Mouse (Mus musculus) lung, postnatal 4 days (tissue): ENCODE results near the gene Urb2.
"Not testable (repeated sequence)": the region's sequence is repeated elsewhere in the genome, so short reads cannot be mapped to it uniquely, and the experiment has no call there.

Source experiments
- DNase-seq, 2 experiments: peaks; one replicate each; pipeline ENCODE4 v3.0.0; 2021

Gene Urb2

GRCm38 (mm10) chr8:124014751-124015150 is 6.6 kb upstream of the Urb2 start:
- no peak for DNase-seq

GRCm38 (mm10) chr8:124019782-124020181 is 1.5 kb upstream of the Urb2 start:
- DNase-seq, result peak in 1 of 2 experiments; percentile 9

GRCm38 (mm10) chr8:124020439-124021236 is 670 bp upstream of the Urb2 start:
- peak in 1 of 2 experiments; percentile 88 for DNase-seq

- not testable (repeated sequence) for DNase-seq
Observed at GRCm38 (mm10) chr8:124026265-124026664, 5.0 kb downstream of the Urb2 start.

- no peak for DNase-seq
Observed at GRCm38 (mm10) chr8:124027831-124028230, 6.5 kb downstream of the Urb2 start.

- DNase-seq, result no peak
Observed at GRCm38 (mm10) chr8:124033400-124033799, 12.1 kb downstream of the Urb2 start.

- no peak for DNase-seq
Observed at GRCm38 (mm10) chr8:124038121-124038520, 16.8 kb downstream of the Urb2 start.

GRCm38 (mm10) chr8:124039351-124039750 is 18.0 kb downstream of the Urb2 start:
- no peak for DNase-seq

- no peak for DNase-seq
Observed at GRCm38 (mm10) chr8:124042201-124042600, 20.9 kb downstream of the Urb2 start.

- no peak for DNase-seq
Observed at GRCm38 (mm10) chr8:124044421-124044820, 23.1 kb downstream of the Urb2 start.

GRCm38 (mm10) chr8:124044931-124045330 is 23.6 kb downstream of the Urb2 start:
- no peak for DNase-seq

GRCm38 (mm10) chr8:124045856-124046255 is 24.5 kb downstream of the Urb2 start:
- DNase-seq, result no peak

GRCm38 (mm10) chr8:124052110-124052509 is 30.8 kb downstream of the Urb2 start:
- DNase-seq, result peak; percentile 65 to 79

GRCm38 (mm10) chr8:124052568-124052967 is 31.3 kb downstream of the Urb2 start:
- DNase-seq, result no peak

GRCm38 (mm10) chr8:124056832-124057655 is 35.7 kb downstream of the Urb2 start:
- no peak for DNase-seq

GRCm38 (mm10) chr8:124066325-124067058 is 45.2 kb downstream of the Urb2 start:
- peak; percentile 48 to 50 for DNase-seq

GRCm38 (mm10) chr8:124067059-124067750 is 45.9 kb downstream of the Urb2 start:
- DNase-seq, result no peak

- DNase-seq, result peak; percentile 60 to 84
Observed at GRCm38 (mm10) chr8:124070363-124071324, 49.3 kb downstream of the Urb2 start.

- no peak for DNase-seq
Observed at GRCm38 (mm10) chr8:124075977-124076376, 54.7 kb downstream of the Urb2 start.

- DNase-seq, result no peak
Observed at GRCm38 (mm10) chr8:124076416-124076815, 55.1 kb downstream of the Urb2 start.

GRCm38 (mm10) chr8:124077377-124077776 is 56.1 kb downstream of the Urb2 start:
- no peak for DNase-seq
